Mouse (Mus musculus) regulatory T cell (primary cell): ENCODE results near the gene Ggt5.

Experiments used
- in situ Hi-C: fragments of 300-600 bp; cut with MboI, MseI; formaldehyde crosslinking; loops from one replicate; pipeline ENCODE4 v1.15.1; 2025; ENCODE audit warnings: high pct_unique_total_duplicates

Gene Ggt5

DNA sequence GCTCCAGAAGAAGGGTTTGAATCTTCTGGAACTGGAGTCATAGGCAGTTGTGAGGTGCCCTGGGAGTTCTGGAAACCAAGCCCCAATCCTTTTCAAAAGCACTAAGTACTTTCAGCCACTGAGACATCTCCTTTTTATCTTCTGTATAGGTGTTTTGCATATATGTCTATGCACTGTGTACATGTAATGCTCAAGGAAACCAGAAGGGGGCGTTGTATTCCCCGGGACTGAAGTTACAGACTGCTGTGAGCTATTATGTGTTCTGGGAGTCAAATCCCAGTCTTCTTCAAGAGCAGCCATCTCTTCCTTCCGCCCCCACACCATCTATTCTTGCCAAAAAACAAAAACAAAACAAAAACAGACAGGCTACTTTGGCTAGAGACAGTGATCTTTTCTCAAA, 31.7 kb downstream of the Ggt5 start:
- in situ Hi-C loops, result no loop called here

GRCm38 (mm10) chr10:75625920-75626319, 36.8 kb downstream of the Ggt5 start:
- in situ Hi-C loops, result no loop called here

GRCm38 (mm10) chr10:75626991-75627390, 37.9 kb downstream of the Ggt5 start:
- in situ Hi-C loops, result no loop called here

DNA sequence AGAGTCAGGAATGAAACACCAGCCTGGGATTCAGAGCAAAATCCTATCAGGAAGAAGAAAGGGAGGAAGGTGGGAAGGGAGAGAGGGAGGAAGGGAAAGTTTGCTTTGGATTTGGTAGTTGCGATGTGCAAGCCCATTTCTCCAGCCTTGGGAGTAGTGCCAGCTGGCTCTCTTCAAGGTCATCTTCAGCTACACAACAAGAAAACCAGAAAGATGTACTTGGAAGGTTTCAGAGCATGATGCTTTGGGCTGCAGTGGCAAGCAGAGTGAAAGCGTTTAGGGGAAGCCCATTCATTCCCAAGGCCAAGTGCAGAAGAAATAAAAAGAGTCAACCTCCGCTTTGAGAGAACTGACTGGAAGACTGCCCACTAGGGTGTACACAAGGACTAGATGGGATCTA, 38.4 kb downstream of the Ggt5 start:
- in situ Hi-C loops, result no loop called here

DNA sequence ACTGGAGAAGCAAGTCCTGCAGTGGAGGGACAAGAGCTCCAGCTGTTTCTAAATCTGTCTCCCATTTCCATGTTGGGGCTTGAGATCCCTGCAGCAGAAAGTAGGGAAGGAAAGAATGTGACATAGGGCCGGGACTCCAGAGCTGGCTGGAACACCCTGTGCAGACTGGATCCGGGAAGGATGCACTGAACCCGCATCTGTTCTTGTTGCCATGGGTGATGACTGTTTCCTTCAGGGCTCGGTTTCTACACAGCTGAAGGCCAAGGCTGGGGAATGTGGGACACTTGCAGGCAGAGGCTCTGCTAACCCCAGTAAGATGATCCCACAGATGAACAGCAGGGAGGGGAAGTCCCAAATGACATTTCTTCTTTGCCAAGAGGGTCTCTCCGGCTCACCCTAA, 43.5 kb downstream of the Ggt5 start:
- in situ Hi-C loops, result loop anchor here (5.0 kb wide), 1 partner anchor 45 kb away; the partner anchor contains the start of gene Ggt5

DNA sequence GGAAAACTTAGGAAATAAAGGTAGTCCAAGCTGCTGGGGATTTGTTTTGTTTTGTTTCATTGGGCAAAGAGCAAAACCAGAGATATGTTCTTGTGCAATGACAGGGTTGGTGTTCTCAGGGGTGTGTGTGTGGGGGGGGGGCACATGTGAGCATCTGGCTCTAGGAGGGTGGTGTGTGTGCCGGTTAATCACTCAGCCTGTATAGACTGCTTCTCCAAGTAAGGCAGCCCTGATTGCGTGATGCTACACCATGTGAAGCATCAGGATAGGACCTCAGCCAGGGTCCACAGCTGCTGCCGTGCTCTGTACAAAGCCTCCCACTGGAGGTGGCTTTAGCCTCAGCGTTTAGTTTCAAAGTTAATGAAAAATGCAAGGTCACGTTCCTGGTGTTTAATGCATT, 43.9 kb downstream of the Ggt5 start:
- in situ Hi-C loops, result loop anchor here (5.0 kb wide), 1 partner anchor 46 kb away; the partner anchor contains the start of gene Ggt5

GRCm38 (mm10) chr10:75633576-75634139, 44.5 kb downstream of the Ggt5 start:
- in situ Hi-C loops, result loop anchor here (5.0 kb wide), 1 partner anchor 46 kb away; the partner anchor contains the start of gene Ggt5

GRCm38 (mm10) chr10:75634610-75635009, 45.5 kb downstream of the Ggt5 start:
- in situ Hi-C loops, result loop anchor here (5.0 kb wide), 1 partner anchor 47 kb away; the partner anchor contains the start of gene Ggt5

- in situ Hi-C loops, result no loop called here
These were observed 46.0 kb downstream of the Ggt5 start for GRCm38 (mm10) chr10:75635019-75635692.

- in situ Hi-C loops, result no loop called here
These were observed 46.5 kb downstream of the Ggt5 start for GRCm38 (mm10) chr10:75635693-75636055.

GRCm38 (mm10) chr10:75636084-75636786, 47.1 kb downstream of the Ggt5 start:
- in situ Hi-C loops, result no loop called here

DNA sequence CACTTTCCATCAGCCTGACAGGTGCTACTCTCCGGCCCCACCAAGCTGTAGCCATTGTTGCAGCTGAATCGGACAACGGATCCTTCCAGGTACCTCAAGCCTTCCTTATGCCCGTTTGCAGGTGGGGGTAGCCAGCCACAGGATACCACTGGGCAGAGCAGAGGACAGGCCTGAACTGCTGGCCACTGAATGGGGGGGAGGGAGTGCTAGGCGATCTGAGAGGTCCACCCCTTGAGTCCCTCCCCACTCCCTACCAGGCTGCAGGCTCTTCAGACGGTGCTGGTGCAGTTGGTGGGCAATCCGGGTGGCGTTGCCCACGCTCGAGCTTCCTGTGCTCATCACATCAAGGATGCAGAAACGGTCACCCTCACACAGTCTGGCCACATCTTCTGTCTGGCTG, 48.6 kb downstream of the Ggt5 start:
- in situ Hi-C loops, result no loop called here

DNA sequence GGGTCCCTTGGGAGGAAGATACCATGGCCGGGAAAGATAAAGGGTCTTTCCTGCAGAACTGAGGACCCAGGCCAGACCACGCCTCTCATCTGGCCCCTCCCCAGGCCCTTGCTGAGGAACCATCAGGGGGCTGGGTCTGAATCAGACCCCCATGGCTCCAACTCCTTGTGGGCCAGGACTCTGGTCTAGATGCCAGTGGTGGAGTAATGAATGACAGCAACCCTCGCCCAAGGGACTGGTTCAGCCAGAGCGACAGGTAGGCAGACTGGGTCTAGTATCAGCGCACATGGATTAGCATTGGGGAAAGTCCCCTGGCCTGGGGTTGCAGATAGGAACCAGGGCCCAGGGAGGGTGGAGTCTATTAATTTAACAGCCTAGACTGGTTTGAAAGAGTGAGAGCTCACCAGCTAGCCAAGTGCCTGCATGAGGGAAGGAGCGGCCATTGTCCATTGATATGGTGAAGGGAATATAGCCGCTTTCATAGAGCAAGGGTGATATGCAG, 52.6 kb downstream of the Ggt5 start:
- in situ Hi-C loops, result no loop called here

DNA sequence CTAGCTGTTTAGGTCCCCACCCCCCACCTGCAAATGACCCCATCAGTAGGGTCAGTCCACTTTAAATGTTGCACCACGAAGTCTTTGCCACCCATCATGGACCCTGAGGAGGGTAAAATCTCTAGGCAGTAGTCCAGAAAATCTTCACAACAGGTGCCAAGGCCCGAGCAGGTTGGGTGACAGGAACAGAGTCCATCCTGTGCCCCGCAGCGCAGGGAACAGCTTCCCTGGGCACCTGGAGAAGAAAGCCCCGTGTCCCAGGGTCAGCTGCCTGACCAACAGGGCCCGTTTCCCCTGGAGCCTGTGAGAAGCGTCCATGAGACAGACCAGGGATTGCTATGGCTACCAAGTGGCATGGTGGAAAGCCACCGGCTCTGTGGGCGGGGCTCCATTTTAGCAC, 53.3 kb downstream of the Ggt5 start:
- in situ Hi-C loops, result no loop called here

- in situ Hi-C loops, result no loop called here
These were observed 53.8 kb downstream of the Ggt5 start for GRCm38 (mm10) chr10:75642891-75643290.

GRCm38 (mm10) chr10:75643741-75644343, 54.7 kb downstream of the Ggt5 start, which contains the start of gene Susd2:
Susd2 (minus strand) TSS chr10:75644008.
- in situ Hi-C loops, result no loop called here

DNA sequence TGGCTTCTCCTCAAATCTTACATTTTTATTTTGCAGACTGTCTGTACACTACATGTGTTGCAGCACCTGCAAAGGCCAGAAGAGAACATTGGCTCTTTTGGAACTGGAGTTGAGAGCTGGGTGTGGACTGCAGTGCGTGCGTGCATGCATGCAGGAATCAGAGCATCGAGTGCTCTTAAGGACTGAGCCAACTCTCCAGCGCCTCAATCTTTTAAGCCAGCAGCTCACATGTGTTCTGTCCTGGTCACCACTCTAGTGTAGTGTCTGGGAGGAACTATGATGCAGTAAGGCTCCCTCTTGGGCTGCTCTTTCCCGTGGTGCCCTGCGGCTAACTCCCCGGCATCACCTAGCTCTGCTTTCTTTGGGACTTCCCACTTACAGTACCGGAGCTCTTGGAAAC, 56.5 kb downstream of the Ggt5 start:
- in situ Hi-C loops, result no loop called here

DNA sequence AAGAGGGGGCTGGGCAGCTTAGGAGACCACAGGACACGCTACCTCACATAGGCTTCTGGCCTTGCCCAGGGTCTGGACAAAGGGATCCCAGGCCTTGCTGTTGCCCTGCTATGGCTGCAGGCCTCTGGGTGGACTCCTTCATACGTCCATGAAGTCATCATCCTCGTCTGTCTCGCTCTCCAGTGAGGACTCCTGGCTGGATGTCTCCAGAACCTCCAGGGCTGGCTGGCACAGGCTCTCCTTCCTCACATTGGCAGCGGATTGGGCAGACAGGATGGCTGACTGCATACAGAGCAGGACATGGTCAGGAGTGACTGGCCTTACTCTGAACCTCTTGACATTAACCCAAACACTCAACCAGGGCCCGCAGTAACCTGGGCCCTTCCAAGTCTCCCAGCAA, 57.3 kb downstream of the Ggt5 start:
- in situ Hi-C loops, result no loop called here

GRCm38 (mm10) chr10:75647362-75647761, 58.2 kb downstream of the Ggt5 start:
- in situ Hi-C loops, result no loop called here

GRCm38 (mm10) chr10:75648091-75648490, 59.0 kb downstream of the Ggt5 start:
- in situ Hi-C loops, result no loop called here

GRCm38 (mm10) chr10:75649001-75649400, 59.9 kb downstream of the Ggt5 start:
- in situ Hi-C loops, result no loop called here

- in situ Hi-C loops, result no loop called here
These were observed 60.4 kb downstream of the Ggt5 start for GRCm38 (mm10) chr10:75649406-75649995.
